Mouse (Mus musculus) testis, adult 2 months (tissue): ENCODE results near the gene Cisd1.

ENCODE experiments used
- CTCF ChIP-seq: fragments of 200-500 bp; IDR thresholded peaks from 2 replicates; pipeline ENCODE4 v1.5.1; 2012; ENCODE audit warnings: low read depth, mild to moderate bottlenecking, inconsistent platforms, low read length, moderate library complexity; ENCODE audit not compliant: control insufficient read depth, insufficient read depth, insufficient replicate concordance
- POLR2A ChIP-seq: fragments of 200-500 bp; IDR thresholded peaks from 2 replicates; pipeline ENCODE4 v1.6.1; 2012; ENCODE audit warnings: low read depth, mild to moderate bottlenecking, inconsistent platforms, low read length, moderate library complexity; ENCODE audit not compliant: control insufficient read depth

DNA sequence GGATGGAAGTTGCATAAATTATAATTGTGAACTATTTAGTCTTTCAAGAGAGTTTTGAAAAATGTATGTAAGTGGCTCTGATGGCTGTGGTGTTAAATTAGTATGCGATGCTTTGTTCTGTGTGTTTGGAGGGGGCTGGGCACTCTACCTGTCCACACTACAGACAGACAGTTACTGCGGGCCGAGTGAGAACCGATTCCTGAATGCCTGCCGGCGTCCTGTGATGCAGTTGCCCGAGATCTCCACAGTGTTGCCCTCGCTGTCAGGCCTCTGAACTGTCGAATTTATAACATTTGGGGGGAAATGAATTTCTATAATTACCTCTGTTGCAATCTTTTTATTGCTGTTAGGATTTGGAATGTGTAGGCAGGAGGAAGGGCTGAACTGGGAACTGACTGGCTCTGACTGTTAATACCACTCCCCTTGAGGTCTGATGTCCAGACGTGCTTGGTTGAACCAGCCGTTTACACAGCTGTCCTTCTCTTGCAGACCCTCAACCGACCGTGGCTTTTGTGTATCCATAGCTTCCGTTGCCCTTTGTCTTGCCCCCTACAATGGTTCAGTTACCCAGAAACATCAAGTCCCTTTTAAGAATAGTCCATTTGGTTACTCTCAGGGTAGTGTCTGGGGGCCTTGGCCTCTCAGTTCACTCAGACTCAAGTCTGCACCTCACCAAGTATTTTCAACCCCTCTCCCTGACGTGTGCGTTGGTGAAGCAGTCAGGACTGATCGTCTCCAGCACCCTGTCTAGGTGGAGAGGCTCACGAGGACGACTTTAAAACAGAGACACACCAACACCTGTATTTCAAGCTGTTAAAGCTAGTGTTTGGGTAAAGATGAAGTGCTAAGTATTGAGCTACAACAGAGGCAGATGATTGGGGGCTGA lies 39.6 kb upstream of the Cisd1 start:
- TF ChIP-seq CTCF (no peak), POLR2A (no peak)
